Mouse (Mus musculus) thymus, postnatal 10 days (tissue): Measurements from ENCODE around the gene Gm10401.

Experiments
- DNase-seq, 2 experiments: peaks; one replicate each; pipeline ENCODE4 v3.0.0; 2021; ENCODE audit warnings: low spot score in 2 of 2

The Gm10401 gene

GRCm38 (mm10) chr5:115098195-115098594 is at the start of gene Gm10401:
Gene Gm10401, minus strand, starts transcription at chr5:115098295.
- no peak for DNase-seq

GRCm38 (mm10) chr5:115147388-115147787 is 49.3 kb upstream of the Gm10401 start:
- DNase-seq = no peak

GRCm38 (mm10) chr5:115146747-115147130 is 48.6 kb upstream of the Gm10401 start:
- no peak for DNase-seq

DNA sequence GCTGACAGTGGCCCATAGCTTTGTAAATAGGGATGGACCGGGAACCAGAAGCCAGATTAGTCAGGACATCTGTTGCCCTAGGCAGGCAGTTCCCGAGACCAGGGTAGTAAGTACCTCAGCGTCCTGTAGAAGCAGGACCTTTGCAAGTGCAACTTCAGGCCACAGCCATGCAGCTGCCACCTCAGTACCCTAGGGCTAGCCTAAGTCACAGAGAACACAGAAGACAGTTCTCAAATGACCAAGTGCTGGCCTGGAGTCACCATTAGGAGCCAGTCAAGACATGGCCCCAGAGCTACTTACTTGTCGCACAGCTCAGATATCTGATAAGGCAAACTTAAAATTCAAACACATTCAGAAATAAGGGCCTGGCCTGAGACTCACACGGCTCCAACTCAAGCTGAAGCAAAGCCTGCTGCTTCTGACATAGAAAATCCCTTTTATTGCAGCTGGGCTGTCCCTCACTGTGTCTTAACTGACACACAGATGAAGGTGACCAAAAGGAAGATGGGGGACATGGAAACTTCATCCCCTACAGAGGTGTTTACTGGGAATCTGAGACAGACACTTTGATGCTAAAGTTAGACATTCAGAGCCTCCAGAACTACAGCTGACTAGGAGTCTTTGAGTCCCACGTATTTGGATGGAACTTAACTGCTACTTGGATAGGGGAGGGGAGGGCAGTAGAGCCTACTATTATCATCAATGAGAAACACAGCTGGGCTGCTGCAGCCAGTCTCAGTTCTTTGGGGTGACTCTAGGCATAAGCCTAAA is 48.1 kb upstream of the Gm10401 start:
- DNase-seq = no peak

DNA sequence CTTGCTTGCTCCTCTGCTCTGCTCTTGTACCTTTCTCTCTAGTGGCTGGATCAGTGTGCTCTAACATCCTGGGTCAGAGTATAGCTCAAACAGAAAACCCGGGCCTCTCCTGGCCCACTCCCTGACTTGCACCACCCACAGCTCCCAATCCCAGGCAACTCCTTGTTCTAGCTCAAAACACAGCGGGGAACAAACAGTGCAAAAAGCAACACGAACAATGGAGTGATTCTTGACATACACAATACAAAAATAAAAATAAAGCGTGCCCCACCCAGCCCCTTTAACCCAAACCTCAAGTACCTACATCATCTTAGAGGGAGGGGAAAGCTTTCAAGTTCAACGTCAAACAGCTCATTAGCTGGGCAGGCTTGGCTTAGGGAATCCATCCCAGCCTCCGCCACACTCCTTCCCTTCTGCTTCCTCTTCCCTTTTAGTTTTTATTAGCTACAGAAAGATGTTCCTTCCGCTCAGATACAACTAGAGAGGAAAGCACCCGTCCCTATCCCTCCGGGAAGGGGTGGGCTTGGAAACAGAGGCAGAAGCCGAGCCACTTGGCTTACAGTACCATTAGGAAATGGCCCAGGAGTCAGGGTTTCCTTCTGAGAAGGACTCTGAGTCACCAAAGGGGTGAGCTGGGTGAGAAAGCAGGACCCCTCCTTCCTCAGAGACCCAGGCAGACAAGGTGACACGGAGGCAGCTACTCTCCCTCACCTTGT is 47.3 kb upstream of the Gm10401 start:
- no peak for DNase-seq

GRCm38 (mm10) chr5:115144471-115144870 is 46.4 kb upstream of the Gm10401 start:
- no peak for DNase-seq

GRCm38 (mm10) chr5:115143552-115143951 is 45.5 kb upstream of the Gm10401 start:
- DNase-seq = no peak

DNA sequence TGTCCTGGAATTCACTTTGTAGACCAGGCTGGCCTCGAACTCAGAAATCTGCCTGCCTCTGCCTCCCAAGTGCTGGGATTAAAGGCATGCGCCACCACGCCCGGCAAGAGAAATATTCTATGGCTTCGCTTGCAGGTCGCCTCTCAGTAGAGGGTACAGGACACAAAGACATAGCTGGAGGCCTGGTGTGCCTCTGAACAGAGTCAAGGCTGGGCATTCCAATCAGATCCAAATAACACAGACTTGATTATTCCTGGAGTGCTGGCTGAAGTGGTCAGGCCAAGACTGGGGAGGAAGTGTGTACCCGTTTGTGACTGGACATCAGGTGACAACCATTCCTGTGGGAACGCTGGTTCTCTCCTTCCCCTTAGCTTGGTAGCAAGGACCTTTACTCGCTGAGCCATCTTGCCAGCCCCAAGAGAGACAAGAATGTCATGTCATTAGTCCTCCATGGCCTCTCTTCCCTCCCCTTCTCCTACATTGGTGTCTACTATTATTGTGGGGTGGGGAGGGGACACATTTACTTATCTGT is 44.1 kb upstream of the Gm10401 start:
- DNase-seq = no peak

GRCm38 (mm10) chr5:115140726-115141125 is 42.6 kb upstream of the Gm10401 start:
- no peak for DNase-seq

DNA sequence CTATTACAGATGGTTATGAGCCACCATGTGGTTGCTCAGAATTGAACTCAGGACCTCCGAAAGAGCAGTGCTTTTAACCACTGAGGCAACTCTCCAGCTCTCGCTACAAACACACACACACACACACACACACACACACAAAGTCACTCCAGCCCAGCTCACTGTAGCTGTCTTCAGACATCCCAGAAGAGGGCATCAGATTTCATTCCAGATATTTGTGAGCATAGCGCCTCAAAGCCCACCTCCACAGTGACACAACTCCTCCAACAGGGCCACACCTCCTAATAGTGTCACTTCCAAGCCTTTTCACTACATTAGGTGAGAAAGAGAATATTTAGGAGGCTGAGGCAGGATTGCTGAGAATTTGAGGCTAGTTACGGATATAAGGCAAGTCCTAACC is 41.0 kb upstream of the Gm10401 start:
- no peak for DNase-seq

- DNase-seq = peak; percentile 83 to 91
These were observed 36.4 kb upstream of the Gm10401 start, which contains the start of gene Unc119b for GRCm38 (mm10) chr5:115134234-115135165. Gene Unc119b, minus strand, starts transcription at chr5:115134975.

DNA sequence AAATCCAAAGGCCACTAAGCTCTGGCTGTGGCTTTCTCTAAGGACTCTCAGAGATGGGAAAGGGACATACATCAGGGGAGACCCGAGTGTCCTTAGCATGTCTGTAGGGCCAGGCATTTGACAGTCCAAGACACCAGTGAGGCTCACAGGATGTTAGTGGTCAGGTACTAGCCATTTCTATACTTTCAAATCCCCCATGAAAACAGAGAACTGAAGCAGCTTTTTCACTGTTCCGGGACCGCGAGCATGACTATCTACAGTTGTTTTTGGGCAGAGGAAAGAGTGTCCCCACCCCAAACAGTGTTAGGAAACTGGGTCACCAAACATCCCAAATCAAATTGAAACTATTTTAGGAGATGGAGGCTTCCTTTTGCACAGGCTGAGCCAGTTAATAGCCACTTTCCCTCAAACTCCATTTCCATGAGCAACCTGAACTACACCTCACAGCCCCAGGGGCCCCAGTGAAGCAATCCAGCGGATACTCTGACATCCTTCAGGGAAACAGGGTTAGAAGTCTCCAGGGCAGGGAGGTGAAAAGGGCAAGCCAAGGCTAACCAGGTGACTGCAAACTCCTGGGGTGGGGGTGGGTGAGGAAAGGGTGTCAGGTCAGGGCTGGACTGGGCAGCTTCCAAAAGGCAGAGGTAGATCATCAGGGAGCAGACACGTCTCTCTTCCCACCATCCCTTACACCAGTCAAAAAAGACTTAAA is 35.4 kb upstream of the Gm10401 start:
- DNase-seq = no peak

DNA sequence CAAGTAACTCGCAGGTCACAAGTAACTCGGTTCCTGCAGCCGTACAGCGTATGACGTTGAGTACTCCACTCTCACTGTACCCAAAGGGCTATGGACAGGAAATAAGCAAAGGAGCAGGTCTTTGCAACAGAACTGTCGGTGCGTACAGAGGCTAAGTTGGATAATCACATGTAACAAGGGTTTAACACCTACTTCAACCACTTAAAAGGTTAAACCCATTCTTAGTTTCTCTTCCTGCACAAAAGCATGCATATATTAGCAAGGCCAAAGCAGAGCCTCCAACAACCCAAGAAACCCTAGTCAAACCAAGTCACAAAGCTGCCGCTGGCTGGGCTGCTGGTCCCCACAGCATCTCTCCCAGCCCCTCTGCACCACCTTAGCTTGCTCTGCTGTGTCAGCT is 34.4 kb upstream of the Gm10401 start:
- no peak for DNase-seq

GRCm38 (mm10) chr5:115129328-115129727 is 31.2 kb upstream of the Gm10401 start:
- no peak for DNase-seq

GRCm38 (mm10) chr5:115127421-115128179 is 29.5 kb upstream of the Gm10401 start:
- DNase-seq = no peak

- no peak for DNase-seq
These were observed 28.6 kb upstream of the Gm10401 start for GRCm38 (mm10) chr5:115126578-115127312.

- DNase-seq = peak; percentile 77 to 89
These were observed 27.2 kb upstream of the Gm10401 start for GRCm38 (mm10) chr5:115125211-115125871.

DNA sequence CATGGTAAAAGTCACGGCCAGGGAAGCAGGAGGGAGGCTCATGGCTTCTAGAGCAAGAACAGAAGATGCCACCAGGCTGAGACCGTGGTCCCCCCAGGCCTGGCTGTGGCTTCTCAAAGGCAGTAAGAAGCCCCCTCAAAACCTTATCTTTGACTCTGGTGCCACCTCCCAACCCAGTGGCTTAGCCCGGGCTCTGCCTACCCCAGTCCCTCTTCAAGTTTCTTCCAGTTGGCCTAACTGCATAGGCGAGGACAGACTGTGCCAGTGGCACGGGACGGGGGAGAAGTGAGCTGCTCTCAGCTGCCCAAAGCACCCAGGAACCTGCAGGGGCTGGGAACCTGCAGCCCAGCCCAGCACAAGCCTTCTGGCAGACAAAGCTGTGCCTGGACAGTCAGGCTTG is 26.6 kb upstream of the Gm10401 start:
- DNase-seq = peak in 1 of 2 experiments; percentile 10

DNA sequence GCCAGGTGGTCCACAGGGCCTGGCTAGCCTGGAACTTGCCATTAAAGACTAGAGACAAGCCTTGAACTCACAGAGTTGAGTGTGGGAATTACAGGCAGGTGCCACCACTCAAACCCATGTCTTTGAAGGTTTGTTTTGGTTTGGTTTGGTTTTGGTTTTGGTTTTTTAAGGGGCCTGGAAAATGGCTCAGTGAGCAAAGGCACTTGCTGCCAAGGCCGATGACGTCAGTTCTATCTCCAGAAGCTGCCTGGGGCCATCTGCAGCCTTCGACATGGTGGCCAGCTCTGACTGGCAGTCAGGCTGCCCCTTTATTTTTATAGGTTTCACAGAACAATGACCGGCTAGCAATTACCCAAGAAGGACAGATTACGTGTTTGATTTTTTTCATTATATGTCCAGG is 22.9 kb upstream of the Gm10401 start:
- no peak for DNase-seq
